Mouse (Mus musculus) C2C12 (cell line): ENCODE data around the gene Asb13. TPM values are rescaled to one million over a fixed set of nuclear protein-coding genes. Genes with fewer than 3 reads are reported as not detected.

Source experiments
- polyA plus RNA-seq: library from polyadenylated mRNA; unstranded; fragments of >200 nt; fragmentation: generic; extraction: Trizol; gene quantifications from one replicate; pipeline ENCODE4 v1.2.1, GENCODE M21; 2012; ENCODE audit warnings: missing spikeins

Asb13 gene
- polyA plus RNA-seq, 1 experiment, result 1.8 TPM

Other genes starting within 250 kb of the Asb13 start
- gene Gdi2, start 96.0 kb upstream of the Asb13 start, polyA plus RNA-seq, result 283 TPM
- gene Fam208b, start 22.9 kb upstream of the Asb13 start, polyA plus RNA-seq, result 3.7 TPM
- gene Calml3, start 170.3 kb downstream of the Asb13 start, polyA plus RNA-seq, result 0.02 TPM
- not detected for gene Calm4, start 203.7 kb downstream of the Asb13 start, polyA plus RNA-seq
- gene Calm5, start 220.1 kb downstream of the Asb13 start, polyA plus RNA-seq, result not detected